Mouse (Mus musculus): ENCODE measurements at regions not wholly inside any gene's neighbourhood (a gene's known extent, or its start where the extent isn't known, plus 50 kb on each side); places are given as distances from the start of the nearest gene placed in this dataset.

DNA sequence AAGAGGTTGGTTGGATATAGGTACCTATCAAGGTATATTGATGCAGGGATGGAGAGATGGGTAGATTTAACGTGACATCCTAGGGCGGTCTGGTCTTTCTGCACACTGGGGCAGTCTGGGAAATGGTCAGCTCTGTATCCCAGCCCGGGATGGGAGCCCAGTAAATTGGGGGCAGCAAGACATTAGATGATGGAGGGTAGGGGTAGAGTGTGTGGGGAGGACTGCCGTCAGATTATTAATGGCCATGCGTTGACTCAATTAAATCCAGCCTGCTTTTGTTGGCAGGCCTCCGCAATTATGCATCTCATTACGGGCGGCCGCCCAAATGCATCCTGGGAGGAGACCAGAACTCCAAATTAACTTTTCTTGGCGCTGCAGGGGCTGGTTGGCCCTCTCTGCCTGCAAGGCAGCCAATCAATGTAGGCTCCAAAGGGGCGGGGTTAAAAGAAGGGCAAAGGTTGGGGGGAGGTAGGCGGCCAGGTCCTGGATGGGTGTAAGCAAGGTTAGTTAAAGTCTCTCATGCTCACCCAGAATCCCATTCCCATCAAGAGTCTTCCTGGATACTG, 79.2 kb upstream of the Pax2 start:
- TF ChIP-seq CTCF (IDR thresholded peaks at IDR 0.05), result no peak
- TF ChIP-seq EP300 (IDR thresholded peaks at IDR 0.05), result no peak
